Mouse (Mus musculus): ENCODE data around the gene Ccdc102a.

Gene Ccdc102a

GRCm38 (mm10) chr8:94916311-94916959 is 1.5 kb downstream of the Ccdc102a start:
- H3K4me1 ChIP-seq (replicated peaks; ENCODE audit: low read depth, low read length) = peaks cover 80% of the 10 kb centered on the region
- TF ChIP-seq POU5F1 (IDR thresholded peaks at IDR 0.05; ENCODE audit: borderline replicate concordance, low read length) (no peak), CTCF (conservative IDR thresholded peaks at IDR 0.05; ENCODE audit: low read length) (no peak), NANOG (IDR thresholded peaks at IDR 0.05; ENCODE audit: borderline replicate concordance, low read length) (no peak)
- H3K36me3 ChIP-seq (ENCODE audit: insufficient read depth, low read length) = peaks cover 14% of the 10 kb centered on the region

GRCm38 (mm10) chr8:94914701-94915101 is 3.2 kb downstream of the Ccdc102a start:
- Histone ChIP-seq H3K36me3 (ENCODE audit: insufficient read depth, low read length) (peaks cover 30% of the 10 kb centered on the region), H3K9me3 (ENCODE audit: low read length) (no peaks in the 10 kb centered on the region), H3K4me1 (replicated peaks; ENCODE audit: low read depth, low read length) (peaks cover 68% of the 10 kb centered on the region), H3K4me3 (replicated peaks; ENCODE audit: low read length) (no peak overlapping the region), H3K27me3 (ENCODE audit: insufficient read depth, low read length) (peaks cover 48% of the 10 kb centered on the region)
- TF ChIP-seq NANOG (IDR thresholded peaks at IDR 0.05; ENCODE audit: borderline replicate concordance, low read length) = no peak
- TF ChIP-seq CTCF (conservative IDR thresholded peaks at IDR 0.05; ENCODE audit: low read length) = no peak
- TF ChIP-seq POU5F1 (IDR thresholded peaks at IDR 0.05; ENCODE audit: borderline replicate concordance, low read length) = no peak

More at GRCm38 (mm10) chr8:94916311-94916959, 1.5 kb downstream of the Ccdc102a start:
- Histone ChIP-seq H3K27me3 (ENCODE audit: insufficient read depth, low read length) (peaks cover 46% of the 10 kb centered on the region), H3K9me3 (ENCODE audit: low read length) (no peaks in the 10 kb centered on the region), H3K4me3 (replicated peaks; ENCODE audit: low read length) (peak overlapping the region; percentile 95)

- no peak for TF ChIP-seq POU5F1 (IDR thresholded peaks at IDR 0.05; ENCODE audit: borderline replicate concordance, low read length)
- TF ChIP-seq NANOG (IDR thresholded peaks at IDR 0.05; ENCODE audit: borderline replicate concordance, low read length) = no peak
- no peak for TF ChIP-seq CTCF (conservative IDR thresholded peaks at IDR 0.05; ENCODE audit: low read length)
- Histone ChIP-seq H3K4me3 (replicated peaks; ENCODE audit: low read length) (no peak overlapping the region), H3K27me3 (ENCODE audit: insufficient read depth, low read length) (peaks cover 48% of the 10 kb centered on the region), H3K4me1 (replicated peaks; ENCODE audit: low read depth, low read length) (peaks cover 66% of the 10 kb centered on the region), H3K9me3 (ENCODE audit: low read length) (no peaks in the 10 kb centered on the region), H3K36me3 (ENCODE audit: insufficient read depth, low read length) (peaks cover 35% of the 10 kb centered on the region)
Observed at GRCm38 (mm10) chr8:94914256-94914655, 3.6 kb downstream of the Ccdc102a start.

GRCm38 (mm10) chr8:94913061-94913660 is 4.7 kb downstream of the Ccdc102a start:
- peaks cover 45% of the 10 kb centered on the region for H3K36me3 ChIP-seq (ENCODE audit: insufficient read depth, low read length)
- H3K4me3 ChIP-seq (replicated peaks; ENCODE audit: low read length) = peak overlapping the region; percentile 80
- TF ChIP-seq CTCF (conservative IDR thresholded peaks at IDR 0.05; ENCODE audit: low read length) (no peak), NANOG (IDR thresholded peaks at IDR 0.05; ENCODE audit: borderline replicate concordance, low read length) (no peak), POU5F1 (IDR thresholded peaks at IDR 0.05; ENCODE audit: borderline replicate concordance, low read length) (no peak)

GRCm38 (mm10) chr8:94908847-94909246 is 9.1 kb downstream of the Ccdc102a start:
- no peak for TF ChIP-seq POU5F1 (IDR thresholded peaks at IDR 0.05; ENCODE audit: borderline replicate concordance, low read length)
- no peak for TF ChIP-seq NANOG (IDR thresholded peaks at IDR 0.05; ENCODE audit: borderline replicate concordance, low read length)
- TF ChIP-seq CTCF (conservative IDR thresholded peaks at IDR 0.05; ENCODE audit: low read length) = peak; percentile 74
- H3K9me3 ChIP-seq (ENCODE audit: low read length) = no peaks in the 10 kb centered on the region
- no peak overlapping the region for H3K4me3 ChIP-seq (replicated peaks; ENCODE audit: low read length)
- peaks cover 22% of the 10 kb centered on the region for H3K27me3 ChIP-seq (ENCODE audit: insufficient read depth, low read length)
- peaks cover 63% of the 10 kb centered on the region for H3K4me1 ChIP-seq (replicated peaks; ENCODE audit: low read depth, low read length)
- peaks cover 86% of the 10 kb centered on the region for H3K36me3 ChIP-seq (ENCODE audit: insufficient read depth, low read length)

More at GRCm38 (mm10) chr8:94913061-94913660, 4.7 kb downstream of the Ccdc102a start:
- peaks cover 48% of the 10 kb centered on the region for H3K27me3 ChIP-seq (ENCODE audit: insufficient read depth, low read length)
- peaks cover 65% of the 10 kb centered on the region for H3K4me1 ChIP-seq (replicated peaks; ENCODE audit: low read depth, low read length)
- H3K9me3 ChIP-seq (ENCODE audit: low read length) = no peaks in the 10 kb centered on the region

- Histone ChIP-seq H3K4me3 (replicated peaks; ENCODE audit: low read length) (no peak overlapping the region), H3K36me3 (ENCODE audit: insufficient read depth, low read length) (peaks cover 93% of the 10 kb centered on the region), H3K9me3 (ENCODE audit: low read length) (no peaks in the 10 kb centered on the region), H3K27me3 (ENCODE audit: insufficient read depth, low read length) (peaks cover 15% of the 10 kb centered on the region), H3K4me1 (replicated peaks; ENCODE audit: low read depth, low read length) (peaks cover 69% of the 10 kb centered on the region)
- TF ChIP-seq NANOG (IDR thresholded peaks at IDR 0.05; ENCODE audit: borderline replicate concordance, low read length) (no peak), POU5F1 (IDR thresholded peaks at IDR 0.05; ENCODE audit: borderline replicate concordance, low read length) (no peak), CTCF (conservative IDR thresholded peaks at IDR 0.05; ENCODE audit: low read length) (no peak)
Observed at GRCm38 (mm10) chr8:94907591-94908300, 10.2 kb downstream of the Ccdc102a start.

- H3K36me3 ChIP-seq (ENCODE audit: insufficient read depth, low read length) = peaks cover 68% of the 10 kb centered on the region
- no peaks in the 10 kb centered on the region for H3K9me3 ChIP-seq (ENCODE audit: low read length)
- H3K4me3 ChIP-seq (replicated peaks; ENCODE audit: low read length) = no peak overlapping the region
- TF ChIP-seq NANOG (IDR thresholded peaks at IDR 0.05; ENCODE audit: borderline replicate concordance, low read length) = no peak
- no peak for TF ChIP-seq POU5F1 (IDR thresholded peaks at IDR 0.05; ENCODE audit: borderline replicate concordance, low read length)
- TF ChIP-seq CTCF (conservative IDR thresholded peaks at IDR 0.05; ENCODE audit: low read length) = no peak
- no peaks in the 10 kb centered on the region for H3K27me3 ChIP-seq (ENCODE audit: insufficient read depth, low read length)
- peaks cover 82% of the 10 kb centered on the region for H3K4me1 ChIP-seq (replicated peaks; ENCODE audit: low read depth, low read length)
Observed at GRCm38 (mm10) chr8:94904450-94905175, 13.3 kb downstream of the Ccdc102a start.

- Histone ChIP-seq H3K4me1 (replicated peaks; ENCODE audit: low read depth, low read length) (peaks cover 84% of the 10 kb centered on the region), H3K9me3 (ENCODE audit: low read length) (no peaks in the 10 kb centered on the region), H3K36me3 (ENCODE audit: insufficient read depth, low read length) (peaks cover 60% of the 10 kb centered on the region), H3K27me3 (ENCODE audit: insufficient read depth, low read length) (no peaks in the 10 kb centered on the region), H3K4me3 (replicated peaks; ENCODE audit: low read length) (0 out of 2 replicates have a peak overlapping the region, but pooled peaks have one; percentile 29)
- TF ChIP-seq POU5F1 (IDR thresholded peaks at IDR 0.05; ENCODE audit: borderline replicate concordance, low read length) = no peak
- no peak for TF ChIP-seq CTCF (conservative IDR thresholded peaks at IDR 0.05; ENCODE audit: low read length)
- TF ChIP-seq NANOG (IDR thresholded peaks at IDR 0.05; ENCODE audit: borderline replicate concordance, low read length) = no peak
Observed at GRCm38 (mm10) chr8:94903709-94904108, 14.2 kb downstream of the Ccdc102a start.
